ENCODE assay signal across 9 mouse cellular contexts in the genomic region with DNA sequence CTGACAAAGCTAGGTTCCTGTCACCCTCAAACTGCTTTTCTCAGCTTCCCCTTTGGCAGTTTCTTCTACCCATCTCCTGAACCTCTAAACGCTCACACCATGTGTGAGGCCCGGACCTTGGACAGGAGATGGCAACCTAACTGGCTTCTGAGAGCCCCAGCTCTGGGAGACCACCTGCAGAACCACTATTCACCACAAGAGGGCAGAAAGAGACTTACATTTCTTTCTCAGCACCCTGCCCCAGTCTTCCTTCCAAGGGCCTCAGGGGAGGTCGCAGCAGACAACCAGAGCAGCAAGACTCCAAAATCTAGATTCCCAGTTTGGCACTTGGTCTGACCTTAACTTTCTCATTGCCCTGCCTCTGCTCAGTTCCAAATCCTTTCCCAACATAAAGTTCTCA. TPM values are rescaled to one million over a fixed set of nuclear protein-coding genes. Genes with fewer than 3 reads are reported as not detected.
A peak's percentile ranks its signal among the peaks of the same experiment; 100 is the strongest.
DNase-seq lines count a peak whose midpoint lies in the region; ATAC-seq and TF ChIP-seq lines count a peak whose summit lies in the region.
"Had no signal": no experiment of that assay in that cellular context is flagged by ENCODE, and none has a peak within 500 bp of the region (broad histone marks: within the 10 kb centered on the region; RNA-seq: fewer than 3 reads in every experiment).

No protein-coding gene starts in this region.

- no peak overlapping the region for H3K4me2 ChIP-seq in lung, embryonic 14.5 days
- H3K4me2 ChIP-seq: limb, embryonic 12.5 days had no signal

- H3K9ac ChIP-seq in lung, embryonic 14.5 days = no peak overlapping the region
- H3K9ac ChIP-seq: limb, embryonic 12.5 days had no signal

- H3K9me3 ChIP-seq in heart, embryonic 10.5 days = no peaks in the 10 kb centered on the region
- no peaks in the 10 kb centered on the region for H3K9me3 ChIP-seq in lung, embryonic 14.5 days (ENCODE audit: low read depth, low read length)
- H3K9me3 ChIP-seq: limb, embryonic 12.5 days had no signal

- peak; percentile 87 for DNase-seq in ES-CJ7 (ENCODE audit: low read depth, low spot score)
- DNase-seq in adrenal gland, adult 8-10 months = peak; percentile 58
- DNase-seq in embryo, embryonic 11.5 days (ENCODE audit: low read depth, low spot score) = peak; percentile 66
- DNase-seq in heart, embryonic 10.5 days (ENCODE audit: low spot score) = peak; percentile 85
- DNase-seq in kidney, postnatal 25 days = peak; percentile 84 to 89
- peak; percentile 96 for DNase-seq in lung, embryonic 14.5 days
- DNase-seq in retina, embryonic 14.5 days (ENCODE audit: low spot score) = peak; percentile 97
- peak; percentile 71 for DNase-seq in yolk sac, embryonic 10.5 days (ENCODE audit: low spot score)

- TF ChIP-seq CTCF in lung, embryonic 14.5 days (IDR thresholded peaks at IDR 0.05; ENCODE audit: low read depth) = peak; percentile 89

- no peak overlapping the region for H3K27ac ChIP-seq in heart, embryonic 10.5 days
- 0 out of 2 replicates have a peak overlapping the region, but pooled peaks have one; percentile 2 for H3K27ac ChIP-seq in lung, embryonic 14.5 days (ENCODE audit: low read depth)
- H3K27ac ChIP-seq: limb, embryonic 12.5 days had no signal

- peak; percentile 26; the same call in 1 of the 2 replicates for ATAC-seq in lung, embryonic 14.5 days (ENCODE audit: insufficient read depth)

- H3K27me3 ChIP-seq in heart, embryonic 10.5 days (ENCODE audit: insufficient read depth, poor library complexity, severe bottlenecking) = no peaks in the 10 kb centered on the region
- no peaks in the 10 kb centered on the region for H3K27me3 ChIP-seq in lung, embryonic 14.5 days (ENCODE audit: insufficient read depth, low read length)
- H3K27me3 ChIP-seq: limb, embryonic 12.5 days had no signal

- peaks cover 70% of the 10 kb centered on the region for H3K36me3 ChIP-seq in heart, embryonic 10.5 days
- peaks cover 73% of the 10 kb centered on the region for H3K36me3 ChIP-seq in lung, embryonic 14.5 days (ENCODE audit: insufficient read depth)

- no peak overlapping the region for H3K4me3 ChIP-seq in heart, embryonic 10.5 days
- no peak overlapping the region for H3K4me3 ChIP-seq in lung, embryonic 14.5 days (ENCODE audit: low read depth, low read length)
- H3K4me3 ChIP-seq: limb, embryonic 12.5 days had no signal

- H3K4me1 ChIP-seq in heart, embryonic 10.5 days = peaks cover 13% of the 10 kb centered on the region
- no peaks in the 10 kb centered on the region for H3K4me1 ChIP-seq in lung, embryonic 14.5 days (ENCODE audit: insufficient read depth)
- H3K4me1 ChIP-seq: limb, embryonic 12.5 days had no signal

- WGBS in heart, embryonic 10.5 days = 31% methylated on average over 3 of the region's 3 CpGs
- WGBS in lung, embryonic 14.5 days = 16% methylated on average over 3 of the region's 3 CpGs

RNA-seq across cellular contexts. Expression of a gene that starts 35.1 kb away (rescaled TPM):
- total RNA-seq in adrenal gland, adult 8-10 months (2022) = 10 to 100 TPM in 3 of 4 experiments, 1 to 10 TPM in 1; 8.3 to 16.8 (median 13.2) TPM
- 0.16 and 0.33 TPM in 2 replicates for polyA plus RNA-seq in heart, embryonic 10.5 days (2016; fragmentation: Nextera tagmentation; extraction: Ambion mirVana)
- polyA plus RNA-seq in lung, embryonic 14.5 days (2014; fragmentation: Nextera tagmentation; extraction: Ambion mirVana) = 0.14 and 0.22 TPM in 2 replicates

RNA-seq across cellular contexts. Expression of a gene that starts 47.2 kb away (rescaled TPM):
- total RNA-seq in adrenal gland, adult 8-10 months (2022) = 10 to 100 TPM; 45.3 to 56.0 (median 49.8) TPM
- 101 and 126 TPM in 2 replicates for polyA plus RNA-seq in heart, embryonic 10.5 days (2016; fragmentation: Nextera tagmentation; extraction: Ambion mirVana)
- 99.6 and 101 TPM in 2 replicates for polyA plus RNA-seq in lung, embryonic 14.5 days (2014; fragmentation: Nextera tagmentation; extraction: Ambion mirVana)

RNA-seq across cellular contexts. Expression of a gene that starts 51.5 kb away (rescaled TPM):
- total RNA-seq in adrenal gland, adult 8-10 months (2022) = 100 to 1,000 TPM; 212 to 271 (median 242) TPM
- 37.4 and 51.8 TPM in 2 replicates for polyA plus RNA-seq in heart, embryonic 10.5 days (2016; fragmentation: Nextera tagmentation; extraction: Ambion mirVana)
- 68.7 and 73.0 TPM in 2 replicates for polyA plus RNA-seq in lung, embryonic 14.5 days (2014; fragmentation: Nextera tagmentation; extraction: Ambion mirVana)

RNA-seq across cellular contexts. Expression of a gene that starts 54.7 kb away (rescaled TPM):
- total RNA-seq in adrenal gland, adult 8-10 months (2022) = 10 to 100 TPM; 42.4 to 64.4 (median 50.7) TPM
- polyA plus RNA-seq in heart, embryonic 10.5 days (2016; fragmentation: Nextera tagmentation; extraction: Ambion mirVana) = 7.8 and 9.0 TPM in 2 replicates
- 36.4 and 44.9 TPM in 2 replicates for polyA plus RNA-seq in lung, embryonic 14.5 days (2014; fragmentation: Nextera tagmentation; extraction: Ambion mirVana)
